Mouse (Mus musculus) heart, embryonic 10.5 days (tissue): ENCODE results near the gene Senp8. TPM values are rescaled to one million over a fixed set of nuclear protein-coding genes. Genes with fewer than 3 reads are reported as not detected.

Source experiments
- DNase-seq: peaks from one replicate; pipeline ENCODE4 v3.0.0-alpha.2; 2017; ENCODE audit warnings: low spot score
- H3K27ac ChIP-seq: fragments of 300-500 bp; sonication (generic); 2 replicates; pipeline ENCODE4 v1.5.1; 2016; ENCODE audit warnings: mild to moderate bottlenecking
- H3K27me3 ChIP-seq: fragments of 300-500 bp; sonication (generic); 2 replicates; pipeline ENCODE4 v1.6.1; 2016; ENCODE audit warnings: mild to moderate bottlenecking; ENCODE audit not compliant: poor library complexity, insufficient read depth, severe bottlenecking
- H3K36me3 ChIP-seq: fragments of 300-500 bp; sonication (generic); 2 replicates; pipeline ENCODE4 v1.6.1; 2016; ENCODE audit warnings: mild to moderate bottlenecking, moderate library complexity
- H3K4me1 ChIP-seq: fragments of 300-500 bp; sonication (generic); 2 replicates; pipeline ENCODE4 v1.6.1; 2016; ENCODE audit warnings: mild to moderate bottlenecking
- H3K4me3 ChIP-seq: fragments of 300-500 bp; sonication (generic); 2 replicates; pipeline ENCODE4 v1.5.1; 2016; ENCODE audit warnings: mild to moderate bottlenecking, moderate library complexity
- H3K9me3 ChIP-seq: fragments of 300-500 bp; sonication (generic); 2 replicates; pipeline ENCODE4 v1.6.1; 2016; ENCODE audit warnings: mild to moderate bottlenecking, moderate library complexity
- WGBS: fragments of 180-500 bp; shearing (Covaris S2); methylation state at CpG from one replicate; pipeline ENCODE4 v1.1.7; 2016; 5-methylcytosine and 5-hydroxymethylcytosine counted together
- polyA plus RNA-seq: library from polyadenylated mRNA; unstranded; fragments of >200 nt; fragmentation: Nextera tagmentation; extraction: Ambion mirVana; gene quantifications from 2 replicates; pipeline ENCODE4 v1.2.1, GENCODE M21; 2016

Gene Senp8
- polyA plus RNA-seq, 1 experiment from 2014 or later, result 12.4 TPM

DNA sequence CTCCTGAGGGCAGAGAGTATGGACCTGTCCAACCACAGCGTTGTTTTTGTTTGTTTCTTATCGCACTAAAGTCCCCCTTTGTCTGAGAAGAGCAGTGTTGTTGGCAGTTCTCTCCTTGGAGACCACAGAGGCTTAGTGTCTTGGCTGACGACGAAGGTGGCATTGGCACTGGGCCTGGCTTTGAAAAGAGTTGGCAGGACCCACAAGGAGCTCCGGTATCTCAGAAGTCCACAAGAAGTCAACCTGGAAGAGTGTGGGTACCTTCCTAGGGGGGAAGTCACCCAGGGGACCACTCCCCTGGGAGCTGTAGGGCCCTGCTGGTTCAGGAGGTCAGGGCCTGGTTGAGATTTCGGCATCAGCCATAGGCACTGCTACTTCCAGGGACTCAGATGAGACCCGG, 49.4 kb downstream of the Senp8 start:
- 81% methylated on average over 7 of the region's 7 CpGs for WGBS
- no peaks in the 10 kb centered on the region for H3K9me3 ChIP-seq
- 0 out of 2 replicates have a peak overlapping the region, but pooled peaks have one; percentile 36 for H3K27ac ChIP-seq

DNA sequence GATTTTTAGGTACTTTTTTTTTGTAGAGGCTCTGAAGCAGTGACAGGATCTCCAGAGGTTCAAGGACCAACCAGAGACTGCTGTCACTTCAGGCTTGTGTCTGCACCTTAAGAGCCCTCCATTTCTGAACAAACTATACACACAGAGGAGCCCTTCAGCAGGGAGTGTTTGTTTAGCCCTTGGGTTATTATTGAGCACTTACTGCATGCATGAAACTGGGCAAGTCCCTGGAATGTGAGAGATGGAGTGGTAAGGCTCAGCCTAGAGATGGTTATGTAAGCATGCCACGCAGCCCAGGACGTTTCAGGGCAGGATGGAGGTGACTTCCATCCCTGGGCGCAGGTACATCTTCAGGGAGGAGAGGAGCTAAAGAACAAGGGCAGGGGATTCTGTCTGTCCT, 54.1 kb downstream of the Senp8 start:
- no peak overlapping the region for H3K4me3 ChIP-seq
- no peak overlapping the region for H3K27ac ChIP-seq
- H3K36me3 ChIP-seq, result no peaks in the 10 kb centered on the region
- no peaks in the 10 kb centered on the region for H3K9me3 ChIP-seq
- WGBS, result 78% methylated on average over 3 of the region's 3 CpGs
- no peak for DNase-seq
- peaks cover 4% of the 10 kb centered on the region; the same call in 1 of the 2 replicates for H3K27me3 ChIP-seq
- H3K4me1 ChIP-seq, result peaks cover 30% of the 10 kb centered on the region

More for the DNA sequence above, 49.4 kb downstream of the Senp8 start:
- Histone ChIP-seq H3K4me1 (peaks cover 8% of the 10 kb centered on the region; the same call in 1 of the 2 replicates), H3K4me3 (no peak overlapping the region), H3K36me3 (no peaks in the 10 kb centered on the region), H3K27me3 (no peaks in the 10 kb centered on the region)
- no peak for DNase-seq

DNA sequence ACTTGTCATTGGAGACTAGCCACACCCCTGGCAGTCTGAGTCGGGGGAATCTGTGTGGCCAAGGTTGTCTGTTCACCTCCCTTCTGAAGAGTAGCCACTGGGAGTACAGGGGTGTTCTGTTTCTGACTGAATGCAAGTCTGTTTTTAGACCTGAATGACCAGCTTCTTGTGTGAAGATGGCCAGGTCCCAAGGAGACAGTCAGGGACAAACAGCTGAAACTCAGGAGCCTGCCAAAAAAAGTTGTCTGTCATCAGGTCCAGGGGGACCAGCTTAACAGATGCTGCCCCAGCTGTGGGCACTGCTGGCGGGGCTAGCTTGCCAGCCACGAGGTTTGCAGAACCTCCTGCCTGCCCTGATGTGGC, 55.1 kb downstream of the Senp8 start:
- Histone ChIP-seq H3K27me3 (peaks cover 7% of the 10 kb centered on the region; the same call in 1 of the 2 replicates), H3K9me3 (no peaks in the 10 kb centered on the region), H3K4me3 (no peak overlapping the region), H3K36me3 (no peaks in the 10 kb centered on the region), H3K4me1 (peaks cover 26% of the 10 kb centered on the region), H3K27ac (no peak overlapping the region)
- 35% methylated on average over 3 of the region's 3 CpGs for WGBS
- DNase-seq, result no peak

DNA sequence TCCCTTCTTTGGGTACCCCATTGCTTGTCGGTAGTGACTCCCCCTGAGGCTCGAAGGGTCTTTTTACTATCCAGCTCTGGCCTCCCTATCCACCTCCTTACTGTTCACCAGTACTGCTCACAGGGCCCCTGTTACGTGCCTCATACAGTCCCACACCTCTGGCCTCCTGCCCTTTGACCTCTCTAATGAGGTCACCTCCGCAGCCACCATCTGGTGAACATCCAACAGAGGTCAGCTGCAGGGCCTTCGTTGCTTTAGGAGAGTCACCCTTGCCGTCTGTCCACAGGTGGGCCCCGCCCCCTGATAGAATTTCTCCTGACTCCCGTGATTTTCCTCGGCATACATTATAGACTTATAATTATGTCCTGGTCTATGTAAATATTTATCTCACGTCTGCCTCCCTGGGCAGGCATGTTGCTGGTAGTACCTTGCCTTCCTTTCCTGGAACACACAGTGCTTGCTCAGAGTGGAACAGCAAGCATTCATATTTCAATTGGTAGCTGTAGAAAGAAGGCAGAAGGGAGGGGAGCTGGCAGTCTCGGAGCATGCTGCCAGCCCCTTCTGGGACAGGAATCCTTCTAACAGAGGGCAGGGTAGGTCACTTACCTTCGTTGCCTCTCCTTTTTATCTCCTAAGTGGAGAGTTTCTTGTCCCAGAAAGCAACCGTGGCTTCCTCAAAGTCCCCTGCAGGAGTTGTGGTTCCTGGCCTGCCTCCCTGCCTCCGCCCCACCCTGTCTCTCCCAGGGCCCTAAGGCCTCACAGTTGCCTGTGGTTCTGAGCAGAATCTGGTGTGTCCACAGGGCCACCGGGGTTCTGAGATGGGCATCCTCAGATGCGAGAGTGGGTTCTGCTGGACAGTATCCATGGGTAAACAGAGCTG, 55.7 kb downstream of the Senp8 start:
- no peaks in the 10 kb centered on the region for H3K9me3 ChIP-seq
- H3K4me1 ChIP-seq, result peaks cover 26% of the 10 kb centered on the region
- H3K27me3 ChIP-seq, result peaks cover 7% of the 10 kb centered on the region; the same call in 1 of the 2 replicates
- no peak overlapping the region for H3K4me3 ChIP-seq
- no peaks in the 10 kb centered on the region for H3K36me3 ChIP-seq
- WGBS, result 45% methylated on average over 16 of the region's 16 CpGs
- H3K27ac ChIP-seq, result no peak overlapping the region
- no peak for DNase-seq

DNA sequence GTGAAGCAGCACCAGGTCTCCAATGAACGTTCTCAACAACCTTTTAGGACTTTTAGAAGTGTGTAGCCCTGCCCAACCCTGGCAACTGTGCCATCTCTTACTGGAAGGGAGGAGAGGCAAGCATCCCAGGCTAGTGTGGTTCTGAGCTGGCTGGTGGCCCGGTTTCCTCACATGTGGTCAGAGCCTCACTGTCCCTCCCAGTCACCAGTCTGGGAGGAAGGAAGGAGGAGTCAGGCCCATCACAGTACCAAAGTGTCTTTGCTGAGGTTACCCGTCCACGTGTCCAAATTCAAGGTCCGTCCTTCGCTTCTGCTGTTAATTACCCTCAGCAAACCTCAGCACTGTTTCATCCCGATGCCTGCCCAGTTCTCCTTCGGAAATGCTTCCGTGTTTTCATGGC, 58.4 kb downstream of the Senp8 start:
- peak overlapping the region; percentile 47 for H3K27ac ChIP-seq
- H3K4me3 ChIP-seq, result peak overlapping the region; percentile 55
- H3K36me3 ChIP-seq, result no peaks in the 10 kb centered on the region
- peaks cover 30% of the 10 kb centered on the region for H3K4me1 ChIP-seq
- no peaks in the 10 kb centered on the region for H3K9me3 ChIP-seq
- WGBS, result 43% methylated on average over 9 of the region's 9 CpGs
- H3K27me3 ChIP-seq, result peaks cover 7% of the 10 kb centered on the region; the same call in 1 of the 2 replicates
- no peak for DNase-seq

DNA sequence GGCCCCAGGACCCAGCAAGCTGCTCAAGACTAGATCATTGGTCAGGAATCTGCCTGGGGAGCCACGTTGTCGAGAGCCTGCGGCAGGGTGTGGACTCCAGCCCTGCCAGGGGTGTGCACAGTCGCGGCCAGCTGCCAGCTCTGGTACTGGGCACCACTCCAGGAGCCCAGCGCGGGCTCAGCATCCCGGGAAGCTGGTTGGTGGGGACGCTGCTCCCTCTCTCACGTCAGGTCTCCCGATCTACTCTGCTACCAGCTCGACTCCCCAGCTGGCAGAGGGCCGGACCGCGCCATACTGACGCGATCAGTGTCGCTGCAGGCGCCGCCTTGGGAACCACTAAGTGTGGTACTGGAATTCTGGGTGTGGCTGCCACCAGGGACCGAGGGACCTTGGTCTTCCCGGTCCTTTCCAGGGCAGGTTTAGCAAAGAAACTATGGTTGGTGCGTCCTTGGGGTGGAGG, 58.8 kb downstream of the Senp8 start:
- H3K4me3 ChIP-seq, result peak overlapping the region; percentile 55
- peaks cover 7% of the 10 kb centered on the region; the same call in 1 of the 2 replicates for H3K27me3 ChIP-seq
- H3K9me3 ChIP-seq, result no peaks in the 10 kb centered on the region
- 4% methylated on average over 23 of the region's 23 CpGs for WGBS
- no peak for DNase-seq
- no peaks in the 10 kb centered on the region for H3K36me3 ChIP-seq
- peaks cover 30% of the 10 kb centered on the region for H3K4me1 ChIP-seq
- peak overlapping the region; percentile 47 for H3K27ac ChIP-seq

DNA sequence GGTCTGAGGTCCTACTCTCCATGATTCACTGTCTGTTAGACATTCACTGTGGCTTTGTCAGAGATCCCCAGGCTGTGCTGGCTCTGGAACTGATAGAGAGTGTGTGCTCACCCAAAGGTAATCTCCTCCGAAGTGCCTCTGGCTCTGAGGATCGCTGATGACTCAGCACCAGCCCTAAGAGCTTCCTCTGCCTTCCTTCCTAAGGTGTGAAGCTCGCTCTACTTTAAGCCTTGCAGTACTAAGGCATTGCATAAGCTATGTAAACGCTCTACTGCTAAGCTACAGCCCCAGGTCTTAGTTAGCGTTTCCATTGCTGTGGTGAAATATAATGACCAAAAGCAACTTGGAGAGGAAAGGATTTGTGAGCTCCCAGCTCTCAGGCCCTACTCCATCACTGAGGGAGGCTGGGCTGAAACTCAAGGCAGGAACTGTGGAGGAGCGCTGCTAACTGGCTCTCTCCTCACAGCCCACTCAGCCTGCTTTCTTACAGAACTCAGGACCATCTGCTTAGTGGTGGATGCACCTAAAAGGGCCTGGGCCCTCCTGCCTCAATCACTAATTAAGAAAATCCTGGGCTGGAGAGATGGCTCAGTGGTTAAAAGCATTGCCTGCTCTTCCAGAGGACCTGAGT, 63.0 kb downstream of the Senp8 start:
- peaks cover 11% of the 10 kb centered on the region for H3K27me3 ChIP-seq
- no peaks in the 10 kb centered on the region for H3K36me3 ChIP-seq
- H3K27ac ChIP-seq, result no peak overlapping the region
- no peak for DNase-seq
- H3K4me3 ChIP-seq, result no peak overlapping the region
- H3K9me3 ChIP-seq, result no peaks in the 10 kb centered on the region
- peaks cover 14% of the 10 kb centered on the region for H3K4me1 ChIP-seq
- WGBS, result 25% methylated on average over 6 of the region's 6 CpGs

Other genes with a start within 250 kb of the Senp8 start
- gene Hexa, start 211.2 kb downstream of the Senp8 start, polyA plus RNA-seq, result 63.6 and 67.8 TPM in 2 replicates
- gene Tmem202, start 210.9 kb downstream of the Senp8 start, polyA plus RNA-seq, result 0.11 and 0.26 TPM in 2 replicates
- gene Celf6, start 172.8 kb downstream of the Senp8 start, polyA plus RNA-seq, result 0.06 TPM in 1 of 2 replicates, not detected in the other
- 19.3 and 23.9 TPM in 2 replicates for gene Parp6, start 133.4 kb downstream of the Senp8 start, polyA plus RNA-seq
- 2,435 and 2,436 TPM in 2 replicates for gene Pkm, start 94.3 kb downstream of the Senp8 start, polyA plus RNA-seq
- 0.10 and 0.18 TPM in 2 replicates for gene Gramd2, start 70.6 kb downstream of the Senp8 start, polyA plus RNA-seq
- gene Myo9a, start 186 bp upstream of the Senp8 start, polyA plus RNA-seq, result 9.5 and 10.2 TPM in 2 replicates
- 0.13 TPM in 1 of 2 replicates, not detected in the other for gene Nr2e3, start 209.9 kb upstream of the Senp8 start, polyA plus RNA-seq